Mouse (Mus musculus) adrenal gland, postnatal 36 days (tissue): ENCODE data around the gene Clec18a. TPM values are rescaled to one million over a fixed set of nuclear protein-coding genes. Genes with fewer than 3 reads are reported as not detected.
A peak's percentile ranks its signal among the peaks of the same experiment; 100 is the strongest.
"Not testable (repeated sequence)": the region's sequence is repeated elsewhere in the genome, so short reads cannot be mapped to it uniquely, and the experiment has no call there.

Source experiments
- DNase-seq, 2 experiments: peaks; one replicate each; pipeline ENCODE4 v3.0.0; 2021; ENCODE audit warnings: mixed read lengths in 1 of 2
- long read RNA-seq, 2 experiments: library from polyadenylated mRNA; stranded (forward); transcript quantifications; one replicate each; pipeline ENCODE4 v2.0.0; 2021; ENCODE audit warnings: borderline sequencing depth in 2 of 2
- total RNA-seq, 2 experiments: library from RNA; stranded (reverse); gene quantifications; 2 replicates each; pipeline ENCODE4 v1.2.3; 2021

Clec18a gene
- total RNA-seq, result not detected
- long read RNA-seq, experiment 1, result 0 reads
- long read RNA-seq, experiment 2, result 0 reads

- not testable (repeated sequence) for DNase-seq
Measured at GRCm38 (mm10) chr8:111092326-111092725, at the start of gene Clec18a. Gene Clec18a (minus strand): TSS chr8:111092426.

- no peak for DNase-seq
Measured at GRCm38 (mm10) chr8:111130756-111131155, 38.5 kb upstream of the Clec18a start.

- no peak for DNase-seq
Measured at GRCm38 (mm10) chr8:111119481-111119880, 27.3 kb upstream of the Clec18a start.

DNA sequence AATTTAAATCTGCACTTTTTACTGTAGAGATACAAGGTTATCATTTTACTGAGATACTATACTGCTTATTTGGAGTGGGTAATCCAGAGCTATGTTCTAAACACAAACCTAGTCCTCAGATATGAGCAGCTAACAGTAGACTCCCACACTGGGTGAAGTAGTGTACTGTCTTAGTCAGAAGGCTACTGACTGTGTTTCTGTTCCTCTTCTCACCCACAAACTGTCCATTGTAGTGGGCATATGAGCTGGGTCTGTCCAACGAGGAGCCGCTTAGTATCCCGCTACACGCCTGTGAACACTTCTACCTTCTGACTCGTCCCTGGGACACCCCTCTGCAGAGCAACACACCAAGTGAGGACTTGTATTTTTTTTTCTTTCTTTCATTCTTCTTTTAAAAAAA is 22.7 kb upstream of the Clec18a start:
- DNase-seq, result no peak

GRCm38 (mm10) chr8:111094719-111095302 is 2.6 kb upstream of the Clec18a start:
- peak; percentile 42 to 50 for DNase-seq

DNA sequence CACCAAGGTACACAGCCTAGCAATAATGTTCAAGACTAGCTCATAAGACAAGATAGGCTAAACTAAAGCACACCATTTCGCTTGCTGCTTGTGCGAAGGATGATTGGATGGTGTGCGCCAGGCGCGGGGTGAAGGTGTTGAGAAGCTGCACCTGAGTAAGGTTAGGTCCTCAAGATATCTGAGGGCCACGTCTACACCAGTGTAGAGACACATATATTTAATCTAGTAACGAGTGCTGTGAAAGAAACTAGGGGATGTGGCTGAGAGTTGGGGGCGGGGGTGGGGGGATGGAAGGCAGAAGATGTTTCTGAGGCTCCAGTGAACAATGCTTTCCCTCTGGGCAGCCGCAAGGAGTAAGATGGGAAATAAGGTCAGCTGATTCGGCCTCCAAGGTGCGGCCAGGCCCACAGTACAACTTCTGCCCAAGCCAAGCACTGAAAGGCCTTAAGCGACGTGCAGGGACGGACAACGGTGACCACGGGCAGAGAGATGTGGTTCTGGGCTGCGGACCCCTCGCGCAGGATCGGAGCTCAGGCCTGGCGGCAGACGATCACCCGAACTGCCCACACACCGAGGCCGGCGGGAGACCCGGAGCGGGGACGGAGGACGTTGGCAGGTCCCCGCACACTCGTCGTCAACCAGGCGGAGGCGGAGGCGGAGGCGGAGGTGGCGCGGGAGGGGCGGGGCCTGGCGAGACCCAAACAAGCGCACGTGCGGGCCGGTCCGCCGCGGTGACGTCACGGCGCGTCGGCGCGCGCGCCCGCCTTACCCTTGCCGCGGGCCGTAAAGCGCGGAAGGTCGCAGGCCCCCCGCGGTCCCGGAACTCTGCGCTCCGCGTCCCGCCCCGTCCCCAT is 1.9 kb upstream of the Clec18a start, which contains the start of gene Pdpr:
Gene Pdpr (plus strand): TSS at position 766 of the 854 bp plus-strand sequence.
- peak; percentile 95 to 98 for DNase-seq

DNA sequence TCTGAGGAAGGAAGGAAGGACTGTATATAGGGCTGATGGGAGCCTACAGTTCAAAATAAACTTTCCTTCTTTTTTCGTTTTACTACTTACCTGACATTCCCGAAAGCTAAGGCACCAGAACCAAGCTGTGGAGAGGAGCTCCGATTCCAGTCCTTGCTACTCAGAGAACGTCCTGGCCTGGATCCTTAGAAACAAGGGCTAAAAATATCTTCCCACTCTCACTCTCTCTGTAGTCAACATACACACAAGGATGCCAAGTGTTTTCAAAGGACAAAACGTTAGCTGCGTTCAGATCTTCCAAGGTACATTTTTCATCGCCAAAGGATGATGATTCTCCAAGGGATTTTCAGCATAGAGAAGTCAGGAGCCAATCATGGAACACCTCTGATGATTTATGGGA is 520 bp downstream of the Clec18a start:
- no peak for DNase-seq

DNA sequence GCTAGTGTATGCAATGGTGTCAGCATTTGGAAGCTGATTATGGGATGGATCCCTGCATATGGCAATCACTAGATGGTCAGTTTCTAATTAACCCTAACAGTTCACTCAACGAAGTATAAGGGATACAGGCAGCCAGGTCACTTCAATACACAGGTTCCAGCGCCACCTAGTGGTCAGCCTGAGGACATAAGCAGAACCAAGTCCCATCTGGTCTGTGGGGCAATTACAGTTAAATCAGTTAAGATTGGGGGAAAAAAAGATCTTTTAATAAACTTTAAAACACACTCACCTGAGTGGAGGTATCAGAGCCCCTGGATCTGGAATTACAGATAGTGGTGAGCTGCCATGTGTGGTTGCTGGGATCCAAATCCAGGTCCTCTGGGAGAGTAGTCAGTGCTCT is 2.1 kb downstream of the Clec18a start:
- DNase-seq, result peak; percentile 80 to 86

DNA sequence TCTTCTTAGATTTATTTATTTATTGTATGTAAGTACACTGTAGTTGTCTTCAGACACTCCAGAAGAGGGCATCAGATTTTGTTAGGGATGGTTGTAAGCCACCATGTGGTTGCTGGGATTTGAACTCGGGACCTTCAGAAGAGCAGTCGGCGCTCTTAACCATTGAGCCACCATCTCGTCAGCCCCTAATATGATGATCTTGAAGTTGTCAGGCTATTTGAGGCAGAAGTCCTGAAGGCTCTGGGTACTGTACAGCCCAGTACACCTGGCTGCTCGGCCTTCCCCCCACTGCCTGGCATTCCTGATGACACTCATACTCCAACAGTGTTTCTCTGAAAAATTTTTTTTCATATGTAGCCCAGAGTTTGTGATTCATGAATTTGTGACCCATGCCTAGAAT is 8.3 kb downstream of the Clec18a start:
- not testable (repeated sequence) for DNase-seq

GRCm38 (mm10) chr8:111081580-111082258 is 10.5 kb downstream of the Clec18a start:
- DNase-seq, result no peak

DNA sequence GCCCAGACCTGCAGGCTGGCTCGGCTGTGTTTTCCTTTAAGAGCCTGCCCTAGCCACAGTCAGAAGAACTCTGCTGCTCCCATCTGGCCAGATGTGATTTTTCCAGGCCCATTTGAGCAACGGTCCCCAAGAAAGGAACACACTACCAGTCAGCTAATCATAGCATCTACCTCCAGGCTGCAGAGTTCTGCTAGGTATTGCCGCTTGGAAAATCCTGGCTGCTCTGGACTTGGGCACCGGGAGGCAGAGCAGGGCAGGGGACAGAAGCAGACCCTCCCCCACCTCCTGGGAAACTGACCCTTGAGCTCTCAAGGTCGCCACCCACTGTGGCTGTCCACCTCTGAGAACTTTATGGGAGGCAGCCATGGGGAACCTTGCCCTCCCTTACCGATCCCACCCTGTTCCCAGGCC is 12.4 kb downstream of the Clec18a start:
- peak; percentile 55 to 64 for DNase-seq

GRCm38 (mm10) chr8:111079461-111079860 is 12.8 kb downstream of the Clec18a start:
- DNase-seq, result no peak

GRCm38 (mm10) chr8:111075926-111076325 is 16.3 kb downstream of the Clec18a start:
- DNase-seq, result no peak

GRCm38 (mm10) chr8:111068660-111069059 is 23.6 kb downstream of the Clec18a start:
- not testable (repeated sequence) for DNase-seq

- no peak for DNase-seq
Measured at GRCm38 (mm10) chr8:111067439-111067838, 24.8 kb downstream of the Clec18a start.

DNA sequence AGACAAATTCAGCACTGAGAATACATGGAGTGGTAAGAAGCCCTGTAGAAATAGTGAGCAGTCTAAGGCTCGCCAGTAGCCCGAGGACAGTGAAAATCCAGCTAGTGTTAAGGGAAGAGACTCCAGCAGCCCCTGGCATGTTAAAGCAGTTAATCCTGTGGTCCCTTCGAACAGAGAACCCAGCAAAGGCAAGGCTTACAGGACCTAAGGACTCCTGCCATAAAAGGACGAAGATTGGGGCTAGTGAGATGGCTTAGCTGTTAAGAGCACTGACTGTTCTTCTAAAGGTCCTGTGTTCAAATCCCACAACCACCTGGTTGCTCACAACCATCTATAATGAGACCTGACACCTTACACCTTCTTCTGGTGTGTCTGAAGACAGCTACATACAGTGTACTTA is 25.9 kb downstream of the Clec18a start:
- no peak for DNase-seq

DNA sequence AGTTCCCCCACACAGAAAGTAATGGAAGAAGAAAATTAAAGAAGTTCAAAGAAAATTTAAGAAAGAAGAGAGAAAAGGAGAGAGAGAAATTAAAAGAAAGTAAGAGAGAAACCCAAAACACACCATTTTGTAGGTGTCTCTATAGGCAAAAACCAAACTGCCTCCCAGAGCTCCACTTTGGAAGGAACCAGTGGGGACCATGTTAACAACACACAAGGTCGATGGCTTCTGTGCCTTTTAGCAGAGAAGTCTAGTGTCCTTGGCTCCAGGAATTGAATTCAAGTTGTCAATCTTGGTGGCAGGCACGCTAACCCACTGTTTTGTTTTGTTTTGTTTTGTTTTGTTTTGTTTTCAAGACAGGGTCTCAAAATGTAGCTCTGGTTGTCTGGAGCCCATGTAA is 29.3 kb downstream of the Clec18a start:
- DNase-seq, result no peak

- DNase-seq, result peak; percentile 84 to 87
Measured at GRCm38 (mm10) chr8:111062072-111062757, 30.0 kb downstream of the Clec18a start.

DNA sequence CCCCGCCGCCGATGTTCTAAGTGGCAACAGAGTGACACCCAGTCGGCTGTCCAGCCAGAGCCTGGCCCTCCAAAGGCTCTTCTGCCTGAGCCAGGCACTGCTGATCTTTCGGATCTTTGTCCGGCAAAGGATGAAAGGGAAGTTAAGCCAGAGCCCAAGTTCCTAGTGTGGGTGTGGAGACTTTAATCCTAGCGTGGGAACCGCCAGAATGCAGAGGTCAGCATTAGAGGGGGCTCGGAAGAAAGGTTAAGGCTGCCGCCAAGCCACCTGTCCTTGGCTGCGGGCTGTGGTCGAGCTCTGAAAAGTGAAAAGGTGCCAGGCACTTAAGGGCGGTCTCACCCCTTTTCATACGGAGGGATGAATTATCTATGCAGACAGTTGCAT is 30.5 kb downstream of the Clec18a start:
- no peak for DNase-seq

DNA sequence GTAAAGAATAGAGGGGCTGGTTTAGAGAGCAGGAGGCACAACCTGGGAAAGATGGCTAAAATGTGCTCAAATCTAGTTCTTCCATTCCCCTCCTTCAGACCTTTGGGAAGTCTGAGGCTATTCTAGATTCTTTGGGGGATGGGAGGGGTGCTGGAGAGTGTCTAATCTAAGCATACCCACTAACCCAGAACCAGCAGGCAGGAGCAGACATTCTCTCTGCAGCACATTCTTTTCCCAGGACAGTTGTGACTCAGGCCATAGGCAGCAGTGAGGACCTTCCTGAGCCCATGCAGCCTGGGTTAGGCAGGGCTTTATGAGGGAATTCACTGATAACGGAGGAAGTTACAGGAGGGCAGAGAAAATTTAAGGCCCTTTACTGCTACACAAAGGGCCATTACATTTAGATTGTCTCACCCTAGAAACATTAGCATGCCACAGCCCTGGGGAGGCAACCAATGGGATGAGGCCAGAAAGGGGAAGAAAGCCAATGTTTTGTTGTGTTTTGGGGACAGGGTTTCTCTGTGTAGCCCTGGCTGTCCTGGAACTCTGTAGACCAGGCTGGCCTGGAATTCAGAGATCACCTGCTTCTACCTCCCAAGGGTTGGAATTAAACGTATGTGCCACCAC is 33.2 kb downstream of the Clec18a start:
- no peak for DNase-seq

GRCm38 (mm10) chr8:111056691-111057293 is 35.4 kb downstream of the Clec18a start:
- DNase-seq, result peak; percentile 68 to 75
